29 mouse cellular contexts compared by ENCODE assay signal in genomic region chr1:157117440-157117839, GRCm38 (mm10). TPM values are rescaled to one million over a fixed set of nuclear protein-coding genes. Genes with fewer than 3 reads are reported as not detected.
DNase-seq lines count a peak whose midpoint lies in the region; ATAC-seq and TF ChIP-seq lines count a peak whose summit lies in the region.
"Had no signal": no experiment of that assay in that cellular context is flagged by ENCODE, and none has a peak within 500 bp of the region (broad histone marks: within the 10 kb centered on the region; RNA-seq: fewer than 3 reads in every experiment).

No protein-coding gene starts in this region.

- 0 out of 2 replicates have a peak, but pooled peaks have one; percentile 14 for TF ChIP-seq EP300 in lung, postnatal 0 days (IDR thresholded peaks at IDR 0.05)

- ATAC-seq in midbrain, embryonic 11.5 days (ENCODE audit: low FRiP score), result no peak
- ATAC-seq in lung, postnatal 0 days, result peak; percentile 83
- ATAC-seq in kidney, embryonic 15.5 days (replicated peaks; ENCODE audit: low FRiP score), result no peak
- ATAC-seq: activated CD4-positive, CD25-positive, alpha-beta regulatory T cell, adult 4 months; CD4-positive, CD25-positive, alpha-beta regulatory T cell, adult 4 months; forebrain, embryonic 13.5 days; forebrain, embryonic 16.5 days had no signal

- no peak overlapping the region for H3K4me3 ChIP-seq in midbrain, embryonic 11.5 days (ENCODE audit: low read depth, low read length)
- H3K4me3 ChIP-seq in midbrain, embryonic 10.5 days, result no peak overlapping the region
- H3K4me3 ChIP-seq in lung, postnatal 0 days (ENCODE audit: low read depth, low read length), result no peak overlapping the region
- no peak overlapping the region for H3K4me3 ChIP-seq in kidney, embryonic 15.5 days (replicated peaks)
- H3K4me3 ChIP-seq: forebrain, embryonic 10.5 days; forebrain, embryonic 13.5 days; heart, adult 2 months; heart, embryonic 10.5 days; heart, embryonic 13.5 days had no signal

- no peaks in the 10 kb centered on the region for H3K9me3 ChIP-seq in midbrain, embryonic 11.5 days (ENCODE audit: control insufficient read depth, low read length)
- no peaks in the 10 kb centered on the region for H3K9me3 ChIP-seq in midbrain, embryonic 10.5 days (replicated peaks)
- no peaks in the 10 kb centered on the region for H3K9me3 ChIP-seq in lung, postnatal 0 days (ENCODE audit: low read length)
- H3K9me3 ChIP-seq in kidney, embryonic 15.5 days (replicated peaks), result no peaks in the 10 kb centered on the region
- H3K9me3 ChIP-seq: forebrain, embryonic 10.5 days; forebrain, embryonic 13.5 days; heart, embryonic 10.5 days; heart, embryonic 13.5 days had no signal

- H3K9ac ChIP-seq in midbrain, embryonic 11.5 days (ENCODE audit: low read length), result no peak overlapping the region
- H3K9ac ChIP-seq in lung, postnatal 0 days (replicated peaks; ENCODE audit: low read depth), result no peak overlapping the region
- no peak overlapping the region for H3K9ac ChIP-seq in kidney, embryonic 15.5 days
- H3K9ac ChIP-seq: forebrain, embryonic 13.5 days; heart, embryonic 13.5 days; hindbrain, embryonic 14.5 days had no signal

- no peaks in the 10 kb centered on the region for H3K27me3 ChIP-seq in midbrain, embryonic 11.5 days (ENCODE audit: control insufficient read depth, insufficient read depth, low read length)
- no peaks in the 10 kb centered on the region for H3K27me3 ChIP-seq in midbrain, embryonic 10.5 days (ENCODE audit: low read depth, poor library complexity, severe bottlenecking)
- no peaks in the 10 kb centered on the region for H3K27me3 ChIP-seq in lung, postnatal 0 days (replicated peaks; ENCODE audit: insufficient read depth, low read length)
- no peaks in the 10 kb centered on the region for H3K27me3 ChIP-seq in kidney, embryonic 15.5 days
- H3K27me3 ChIP-seq: forebrain, embryonic 13.5 days; heart, embryonic 13.5 days had no signal

- H3K27ac ChIP-seq in midbrain, embryonic 11.5 days (ENCODE audit: low read depth, low read length), result no peak overlapping the region
- H3K27ac ChIP-seq in midbrain, embryonic 10.5 days (replicated peaks), result no peak overlapping the region
- no peak overlapping the region for H3K27ac ChIP-seq in lung, postnatal 0 days (ENCODE audit: low read length)
- no peak overlapping the region for H3K27ac ChIP-seq in kidney, embryonic 15.5 days
- H3K27ac ChIP-seq: forebrain, embryonic 10.5 days; forebrain, embryonic 13.5 days; heart, adult 2 months; heart, embryonic 10.5 days; heart, embryonic 13.5 days; hindbrain, embryonic 14.5 days had no signal

- WGBS in midbrain, embryonic 11.5 days, result 94% methylated on average over 3 of the region's 3 CpGs
- 90% methylated on average over 3 of the region's 3 CpGs for WGBS in midbrain, embryonic 10.5 days
- 54% methylated on average over 3 of the region's 3 CpGs for WGBS in lung, postnatal 0 days
- WGBS in kidney, embryonic 15.5 days, result 85% methylated on average over 3 of the region's 3 CpGs

- peak; percentile 61 for DNase-seq in midbrain, embryonic 11.5 days (ENCODE audit: low spot score, missing footprints)
- no peak for DNase-seq in midbrain, embryonic 10.5 days (ENCODE audit: low spot score)
- DNase-seq in lung, postnatal 0 days (ENCODE audit: low spot score), result peak; percentile 15
- peak; percentile 26 for DNase-seq in lung, postnatal 36 days
- no peak for DNase-seq in cerebellum, adult 9-11 months
- DNase-seq: adrenal gland, adult 8-10 months; adrenal gland, postnatal 25 days; cerebellum, adult 11-12 months; cerebellum, adult 8-10 months; cerebellum, postnatal 14 days; gastrocnemius, postnatal 10 days; gastrocnemius, postnatal 36 days; heart, adult 2 months; heart, postnatal 14 days; heart, postnatal 4 days had no signal

- H3K36me3 ChIP-seq in midbrain, embryonic 11.5 days (ENCODE audit: control insufficient read depth, insufficient read depth, low read length), result no peaks in the 10 kb centered on the region
- H3K36me3 ChIP-seq in midbrain, embryonic 10.5 days, result no peaks in the 10 kb centered on the region
- no peaks in the 10 kb centered on the region for H3K36me3 ChIP-seq in lung, postnatal 0 days (ENCODE audit: insufficient read depth, low read length)
- no peaks in the 10 kb centered on the region for H3K36me3 ChIP-seq in kidney, embryonic 15.5 days
- H3K36me3 ChIP-seq: forebrain, embryonic 10.5 days; heart, embryonic 10.5 days; heart, embryonic 13.5 days had no signal

- H3K4me1 ChIP-seq in midbrain, embryonic 11.5 days (ENCODE audit: control insufficient read depth, insufficient read depth, low read length), result no peaks in the 10 kb centered on the region
- no peaks in the 10 kb centered on the region for H3K4me1 ChIP-seq in midbrain, embryonic 10.5 days
- 0 out of 2 replicates have a peak, but pooled peaks cover 2% of the 10 kb centered on the region for H3K4me1 ChIP-seq in lung, postnatal 0 days (ENCODE audit: insufficient read depth, low read depth, low read length)
- H3K4me1 ChIP-seq in kidney, embryonic 15.5 days, result no peaks in the 10 kb centered on the region
- H3K4me1 ChIP-seq: forebrain, embryonic 10.5 days; forebrain, embryonic 13.5 days; heart, embryonic 10.5 days; heart, embryonic 13.5 days had no signal

- no peak for TF ChIP-seq CTCF in lung, postnatal 0 days (IDR thresholded peaks at IDR 0.05)

- no peak overlapping the region for H3K4me2 ChIP-seq in midbrain, embryonic 11.5 days
- H3K4me2 ChIP-seq in lung, postnatal 0 days (replicated peaks; ENCODE audit: low read depth, low read length), result no peak overlapping the region
- H3K4me2 ChIP-seq in kidney, embryonic 15.5 days, result no peak overlapping the region
- H3K4me2 ChIP-seq: forebrain, embryonic 13.5 days; heart, embryonic 13.5 days; hindbrain, embryonic 14.5 days had no signal

RNA-seq across cellular contexts. Expression of gene Tex35, which starts 9.0 kb away (rescaled TPM):
- not detected in 2 replicates for polyA plus RNA-seq in midbrain, embryonic 11.5 days (2014; fragmentation: Nextera tagmentation; extraction: Ambion mirVana)
- polyA plus RNA-seq in midbrain, embryonic 10.5 days (2016; fragmentation: Nextera tagmentation; extraction: Ambion mirVana), result not detected in 2 replicates
- polyA plus RNA-seq in lung, postnatal 0 days (2015; fragmentation: Nextera tagmentation; extraction: Ambion mirVana), result not detected in 2 replicates
- polyA plus RNA-seq in kidney, embryonic 15.5 days (2015; fragmentation: Nextera tagmentation; extraction: Ambion mirVana), result not detected in 2 replicates
- polyA plus RNA-seq: C2C12; embryonic facial prominence, embryonic 11.5 days; embryonic facial prominence, embryonic 14.5 days; forebrain, embryonic 10.5 days; forebrain, embryonic 13.5 days; forebrain, embryonic 16.5 days; heart, adult 2 months; heart, embryonic 10.5 days; heart, embryonic 13.5 days; heart, embryonic 16.5 days; hindbrain, embryonic 11.5 days; hindbrain, embryonic 14.5 days had no signal

Comparison
In these comparisons a context has a peak if more than half of its experiments do, and no peak if none do; other contexts are left out.
1. DNase-seq: peak in midbrain, embryonic 11.5 days (single experiment), lung, postnatal 0 days (single experiment) and lung, postnatal 36 days (single experiment); none in midbrain, embryonic 10.5 days (single experiment) and cerebellum, adult 9-11 months (single experiment).